Mouse (Mus musculus) liver (tissue): ENCODE measurements around the gene Tprn.
"Not testable (repeated sequence)": the region's sequence is repeated elsewhere in the genome, so short reads cannot be mapped to it uniquely, and the experiment has no call there.

Source experiments
- DNase-seq: peaks from one replicate; pipeline ENCODE4 v3.0.0-alpha.2; 2020; ENCODE audit warnings: mixed read lengths

Gene Tprn

GRCm38 (mm10) chr2:25238106-25238505 is 24.3 kb upstream of the Tprn start:
- DNase-seq: no peak

- DNase-seq: no peak
These were observed 22.7 kb upstream of the Tprn start for GRCm38 (mm10) chr2:25239766-25240165.

- no peak for DNase-seq
These were observed 22.1 kb upstream of the Tprn start for GRCm38 (mm10) chr2:25240310-25240709.

GRCm38 (mm10) chr2:25240723-25241437 is 21.5 kb upstream of the Tprn start:
- peak; percentile 76 for DNase-seq

- no peak for DNase-seq
These were observed 21.0 kb upstream of the Tprn start for GRCm38 (mm10) chr2:25241438-25241775.

GRCm38 (mm10) chr2:25242101-25242506 is 20.3 kb upstream of the Tprn start, which contains the start of the genes Rnf208 and Cysrt1:
Gene Rnf208 (plus strand): TSS chr2:25242255.
Gene Cysrt1 (minus strand): TSS chr2:25242452.
- DNase-seq: no peak

GRCm38 (mm10) chr2:25243342-25243741 is 19.1 kb upstream of the Tprn start:
- no peak for DNase-seq

GRCm38 (mm10) chr2:25244144-25244543 is 18.3 kb upstream of the Tprn start:
- DNase-seq: no peak

- no peak for DNase-seq
These were observed 16.0 kb upstream of the Tprn start, which contains the start of gene AL732309.1 for GRCm38 (mm10) chr2:25246183-25247072. Gene AL732309.1 (minus strand): TSS chr2:25246863.

- no peak for DNase-seq
These were observed 10.1 kb upstream of the Tprn start for GRCm38 (mm10) chr2:25252331-25252730.

GRCm38 (mm10) chr2:25255284-25255779 is 7.1 kb upstream of the Tprn start, which contains the start of gene Tmem203:
Gene Tmem203 (plus strand): TSS chr2:25255439.
- DNase-seq: peak; percentile 92

GRCm38 (mm10) chr2:25256443-25257109 is 5.8 kb upstream of the Tprn start:
- peak; percentile 59 for DNase-seq

- DNase-seq: not testable (repeated sequence)
These were observed 5.2 kb upstream of the Tprn start for GRCm38 (mm10) chr2:25257250-25257649.

- DNase-seq: no peak
These were observed 3.5 kb upstream of the Tprn start for GRCm38 (mm10) chr2:25258887-25259286.

- no peak for DNase-seq
These were observed 548 bp upstream of the Tprn start for GRCm38 (mm10) chr2:25261870-25262269.

- peak; percentile 54 for DNase-seq
These were observed 591 bp downstream of the Tprn start for GRCm38 (mm10) chr2:25262795-25263622.

- DNase-seq: no peak
These were observed 1.3 kb downstream of the Tprn start for GRCm38 (mm10) chr2:25263623-25264285.

GRCm38 (mm10) chr2:25264286-25264660 is 1.9 kb downstream of the Tprn start:
- DNase-seq: no peak

GRCm38 (mm10) chr2:25264851-25265250 is 2.4 kb downstream of the Tprn start:
- no peak for DNase-seq

GRCm38 (mm10) chr2:25265897-25266656 is 3.7 kb downstream of the Tprn start:
- peak; percentile 47 for DNase-seq

- peak; percentile 51 for DNase-seq
These were observed 4.3 kb downstream of the Tprn start for GRCm38 (mm10) chr2:25266720-25267119.
